Mouse (Mus musculus): Measurements from ENCODE around the gene Iqcc. TPM values are rescaled to one million over a fixed set of nuclear protein-coding genes. Genes with fewer than 3 reads are reported as not detected.

The Iqcc gene
- polyA plus RNA-seq, 1 experiment from 2014 or later = 27.4 TPM

GRCm38 (mm10) chr4:129570028-129570427 is 48.9 kb downstream of the Iqcc start:
- no peak overlapping the region for H3K4me3 ChIP-seq (replicated peaks; ENCODE audit: low read length)
- H3K4me1 ChIP-seq (ENCODE audit: control insufficient read depth, insufficient read depth, low read length) = 0 out of 2 replicates have a peak, but pooled peaks cover under 1% of the 10 kb centered on the region
- no peaks in the 10 kb centered on the region for H3K27me3 ChIP-seq (ENCODE audit: control insufficient read depth, insufficient read depth, low read length)
- H3K9ac ChIP-seq (ENCODE audit: low read length) = no peak overlapping the region
- H3K9me3 ChIP-seq (replicated peaks; ENCODE audit: control insufficient read depth, low read length) = no peaks in the 10 kb centered on the region
- no peaks in the 10 kb centered on the region for H3K36me3 ChIP-seq (ENCODE audit: control insufficient read depth, insufficient read depth, low read length)
- WGBS = 86% methylated on average over 6 of the region's 6 CpGs
- no peak for ATAC-seq (ENCODE audit: insufficient read depth, low FRiP score)
- no peak overlapping the region for H3K4me2 ChIP-seq (ENCODE audit: low read depth, low read length)
- no peak overlapping the region for H3K27ac ChIP-seq (ENCODE audit: low read length)

- no peaks in the 10 kb centered on the region for H3K9me3 ChIP-seq (replicated peaks; ENCODE audit: control insufficient read depth, low read length)
- H3K4me3 ChIP-seq (replicated peaks; ENCODE audit: low read length) = no peak overlapping the region
- H3K27me3 ChIP-seq (ENCODE audit: control insufficient read depth, insufficient read depth, low read length) = no peaks in the 10 kb centered on the region
- no peak for ATAC-seq (ENCODE audit: insufficient read depth, low FRiP score)
- H3K4me2 ChIP-seq (ENCODE audit: low read depth, low read length) = no peak overlapping the region
- H3K9ac ChIP-seq (ENCODE audit: low read length) = no peak overlapping the region
- no peaks in the 10 kb centered on the region for H3K36me3 ChIP-seq (ENCODE audit: control insufficient read depth, insufficient read depth, low read length)
- H3K4me1 ChIP-seq (ENCODE audit: control insufficient read depth, insufficient read depth, low read length) = peaks cover 5% of the 10 kb centered on the region; the same call in 1 of the 2 replicates
- no peak overlapping the region for H3K27ac ChIP-seq (ENCODE audit: low read length)
- WGBS = 91% methylated on average over 7 of the region's 7 CpGs
Measured at GRCm38 (mm10) chr4:129568366-129568765, 50.5 kb downstream of the Iqcc start.

GRCm38 (mm10) chr4:129565139-129565538 is 53.8 kb downstream of the Iqcc start:
- no peak for ATAC-seq (ENCODE audit: insufficient read depth, low FRiP score)
- Histone ChIP-seq H3K9ac (ENCODE audit: low read length) (no peak overlapping the region), H3K27me3 (ENCODE audit: control insufficient read depth, insufficient read depth, low read length) (no peaks in the 10 kb centered on the region), H3K9me3 (replicated peaks; ENCODE audit: control insufficient read depth, low read length) (no peaks in the 10 kb centered on the region), H3K27ac (ENCODE audit: low read length) (no peak overlapping the region), H3K4me1 (ENCODE audit: control insufficient read depth, insufficient read depth, low read length) (peaks cover 5% of the 10 kb centered on the region; the same call in 1 of the 2 replicates), H3K4me2 (ENCODE audit: low read depth, low read length) (no peak overlapping the region), H3K36me3 (ENCODE audit: control insufficient read depth, insufficient read depth, low read length) (no peaks in the 10 kb centered on the region), H3K4me3 (replicated peaks; ENCODE audit: low read length) (no peak overlapping the region)
- WGBS = 70% methylated on average over 6 of the region's 6 CpGs

Other genes starting within 250 kb of the Iqcc start
- gene Zbtb8a, start 241.0 kb downstream of the Iqcc start, polyA plus RNA-seq (2015; fragmentation: Nextera tagmentation; extraction: Ambion mirVana) = 17.4 and 19.2 TPM in 2 replicates
- gene Zbtb8b, start 178.2 kb downstream of the Iqcc start, polyA plus RNA-seq (2015; fragmentation: Nextera tagmentation; extraction: Ambion mirVana) = 1.4 and 1.6 TPM in 2 replicates
- gene Bsdc1, start 157.5 kb downstream of the Iqcc start, polyA plus RNA-seq (2015; fragmentation: Nextera tagmentation; extraction: Ambion mirVana) = 28.0 and 30.5 TPM in 2 replicates
- not detected in 2 replicates for gene Tssk3, start 128.1 kb downstream of the Iqcc start, polyA plus RNA-seq (2015; fragmentation: Nextera tagmentation; extraction: Ambion mirVana)
- gene Fam229a, start 127.9 kb downstream of the Iqcc start, polyA plus RNA-seq (2015; fragmentation: Nextera tagmentation; extraction: Ambion mirVana) = not detected in 2 replicates
- 259 and 296 TPM in 2 replicates for gene Marcksl1, start 105.5 kb downstream of the Iqcc start, polyA plus RNA-seq (2015; fragmentation: Nextera tagmentation; extraction: Ambion mirVana)
- 195 and 205 TPM in 2 replicates for gene Hdac1, start 76.4 kb downstream of the Iqcc start, polyA plus RNA-seq (2015; fragmentation: Nextera tagmentation; extraction: Ambion mirVana)
- 3.0 and 7.3 TPM in 2 replicates for gene Lck, start 45.5 kb downstream of the Iqcc start, polyA plus RNA-seq (2015; fragmentation: Nextera tagmentation; extraction: Ambion mirVana)
- 4.1 TPM in 2 replicates for gene Fam167b, start 40.5 kb downstream of the Iqcc start, polyA plus RNA-seq (2015; fragmentation: Nextera tagmentation; extraction: Ambion mirVana)
- 239 and 253 TPM in 2 replicates for gene Eif3i, start 18.5 kb downstream of the Iqcc start, polyA plus RNA-seq (2015; fragmentation: Nextera tagmentation; extraction: Ambion mirVana)
- gene Tmem234, start 18.4 kb downstream of the Iqcc start, polyA plus RNA-seq (2015; fragmentation: Nextera tagmentation; extraction: Ambion mirVana) = 181 and 190 TPM in 2 replicates
- gene Dcdc2b, start 4.8 kb downstream of the Iqcc start, polyA plus RNA-seq (2015; fragmentation: Nextera tagmentation; extraction: Ambion mirVana) = 1.3 and 3.0 TPM in 2 replicates
- 49.6 and 58.4 TPM in 2 replicates for gene Ccdc28b, start 4.8 kb upstream of the Iqcc start, polyA plus RNA-seq (2015; fragmentation: Nextera tagmentation; extraction: Ambion mirVana)
- 65.3 and 69.8 TPM in 2 replicates for gene Txlna, start 22.0 kb upstream of the Iqcc start, polyA plus RNA-seq (2015; fragmentation: Nextera tagmentation; extraction: Ambion mirVana)
- 15.2 and 16.2 TPM in 2 replicates for gene Kpna6, start 53.7 kb upstream of the Iqcc start, polyA plus RNA-seq (2015; fragmentation: Nextera tagmentation; extraction: Ambion mirVana)
- 11.7 and 13.9 TPM in 2 replicates for gene Tmem39b, start 77.7 kb upstream of the Iqcc start, polyA plus RNA-seq (2015; fragmentation: Nextera tagmentation; extraction: Ambion mirVana)
- 52.8 and 54.5 TPM in 2 replicates for gene Khdrbs1, start 123.2 kb upstream of the Iqcc start, polyA plus RNA-seq (2015; fragmentation: Nextera tagmentation; extraction: Ambion mirVana)
- gene Ptp4a2, start 192.1 kb upstream of the Iqcc start, polyA plus RNA-seq (2015; fragmentation: Nextera tagmentation; extraction: Ambion mirVana) = 277 and 329 TPM in 2 replicates

All from stomach, embryonic 16.5 days (tissue).